Mouse (Mus musculus) ES-Bruce4 (cell line): Measurements from ENCODE around the gene Rarres1. TPM values are rescaled to one million over a fixed set of nuclear protein-coding genes. Genes with fewer than 3 reads are reported as not detected.

Experiments
- H3K27ac ChIP-seq: 2 replicates; pipeline ENCODE4 v1.5.1; 2012; ENCODE audit warnings: low read length, inconsistent platforms; ENCODE audit not compliant: insufficient read depth
- H3K27me3 ChIP-seq: 2 replicates; pipeline ENCODE4 v1.6.1; 2012; ENCODE audit warnings: mild to moderate bottlenecking, low read length, inconsistent platforms; ENCODE audit not compliant: control insufficient read depth, poor library complexity, insufficient read depth, severe bottlenecking
- H3K36me3 ChIP-seq: 2 replicates; pipeline ENCODE4 v1.6.1; 2012; ENCODE audit warnings: inconsistent platforms, mild to moderate bottlenecking, low read length, moderate library complexity; ENCODE audit not compliant: control insufficient read depth, poor library complexity, insufficient read depth, severe bottlenecking
- H3K4me1 ChIP-seq: one replicate; pipeline ENCODE4 v1.8.1; 2011; ENCODE audit warnings: low read length; ENCODE audit not compliant: control insufficient read depth, insufficient read depth
- H3K4me3 ChIP-seq: 2 replicates; pipeline ENCODE4 v1.5.1; 2011; ENCODE audit warnings: low read depth, mild to moderate bottlenecking, low read length
- H3K9ac ChIP-seq: 2 replicates; pipeline ENCODE4 v1.6.1; 2012; ENCODE audit warnings: low read depth, mild to moderate bottlenecking, inconsistent platforms; ENCODE audit not compliant: poor library complexity, severe bottlenecking
- H3K9me3 ChIP-seq: replicated peaks from 2 replicates; pipeline ENCODE4 v1.6.1; 2012; ENCODE audit warnings: mild to moderate bottlenecking, low read length, inconsistent platforms; ENCODE audit not compliant: control insufficient read depth, poor library complexity, insufficient read depth, severe bottlenecking
- CTCF ChIP-seq: IDR thresholded peaks from one replicate; pipeline ENCODE4 v1.8.1; 2011; ENCODE audit warnings: low read depth, low read length
- EP300 ChIP-seq: IDR thresholded peaks from 2 replicates; pipeline ENCODE4 v1.6.1; 2011; ENCODE audit warnings: low read depth, low read length; ENCODE audit not compliant: insufficient read depth
- POLR2A ChIP-seq: IDR thresholded peaks from one replicate; pipeline ENCODE4 v1.8.1; 2011; ENCODE audit warnings: low read length; ENCODE audit not compliant: insufficient read depth
- polyA plus RNA-seq: library from polyadenylated mRNA; stranded (reverse); fragments of >200 nt; gene quantifications from 2 replicates; pipeline ENCODE4 v1.2.4, GENCODE M21; 2011; ENCODE audit warnings: low read depth; ENCODE audit not compliant: missing spikeins, insufficient read depth, insufficient read length

Gene Rarres1
- polyA plus RNA-seq, 1 experiment, result not detected

GRCm38 (mm10) chr3:67459881-67460280 lies 55.4 kb downstream of the Rarres1 start:
- H3K36me3 ChIP-seq, result peaks cover 26% of the 10 kb centered on the region

GRCm38 (mm10) chr3:67450601-67451210 lies 64.6 kb downstream of the Rarres1 start:
- no peak overlapping the region for H3K9ac ChIP-seq
- H3K36me3 ChIP-seq, result peaks cover 28% of the 10 kb centered on the region
- H3K9me3 ChIP-seq, result no peaks in the 10 kb centered on the region
- no peak for TF ChIP-seq EP300
- no peak for TF ChIP-seq CTCF
- no peak for TF ChIP-seq POLR2A
- H3K4me3 ChIP-seq, result no peak overlapping the region
- H3K27me3 ChIP-seq, result no peaks in the 10 kb centered on the region
- H3K27ac ChIP-seq, result no peak overlapping the region
- no peaks in the 10 kb centered on the region for H3K4me1 ChIP-seq

More at GRCm38 (mm10) chr3:67459881-67460280, 55.4 kb downstream of the Rarres1 start:
- no peaks in the 10 kb centered on the region for H3K9me3 ChIP-seq
- TF ChIP-seq EP300, result no peak
- TF ChIP-seq POLR2A, result no peak
- TF ChIP-seq CTCF, result no peak
- H3K4me1 ChIP-seq, result no peaks in the 10 kb centered on the region
- H3K4me3 ChIP-seq, result no peak overlapping the region
- no peaks in the 10 kb centered on the region for H3K27me3 ChIP-seq
- no peak overlapping the region for H3K9ac ChIP-seq
- H3K27ac ChIP-seq, result no peak overlapping the region

- H3K9ac ChIP-seq, result no peak overlapping the region
- no peaks in the 10 kb centered on the region for H3K4me1 ChIP-seq
- no peak overlapping the region for H3K4me3 ChIP-seq
- H3K36me3 ChIP-seq, result peaks cover 28% of the 10 kb centered on the region
- no peak for TF ChIP-seq POLR2A
- H3K27me3 ChIP-seq, result no peaks in the 10 kb centered on the region
- H3K27ac ChIP-seq, result no peak overlapping the region
- H3K9me3 ChIP-seq, result no peaks in the 10 kb centered on the region
These were observed 65.7 kb downstream of the Rarres1 start for GRCm38 (mm10) chr3:67449660-67450059.

- Histone ChIP-seq H3K36me3 (peaks cover 28% of the 10 kb centered on the region), H3K4me1 (no peaks in the 10 kb centered on the region), H3K9me3 (peaks cover 15% of the 10 kb centered on the region), H3K9ac (no peak overlapping the region), H3K27me3 (no peaks in the 10 kb centered on the region), H3K4me3 (no peak overlapping the region), H3K27ac (no peak overlapping the region)
- TF ChIP-seq POLR2A (no peak), CTCF (peak; percentile 68), EP300 (no peak)
These were observed 68.2 kb downstream of the Rarres1 start for GRCm38 (mm10) chr3:67447143-67447542.

GRCm38 (mm10) chr3:67434011-67434410 lies 81.3 kb downstream of the Rarres1 start:
- H3K27ac ChIP-seq, result no peak overlapping the region
- no peak overlapping the region for H3K9ac ChIP-seq
- no peaks in the 10 kb centered on the region for H3K27me3 ChIP-seq
- no peaks in the 10 kb centered on the region for H3K9me3 ChIP-seq
- no peaks in the 10 kb centered on the region for H3K4me1 ChIP-seq
- no peak overlapping the region for H3K4me3 ChIP-seq
- TF ChIP-seq POLR2A, result no peak
- TF ChIP-seq EP300, result no peak
- TF ChIP-seq CTCF, result no peak
- peaks cover 26% of the 10 kb centered on the region for H3K36me3 ChIP-seq

GRCm38 (mm10) chr3:67429999-67430380 lies 85.3 kb downstream of the Rarres1 start, which contains the start of gene Gfm1:
Gene Gfm1 (plus strand): TSS chr3:67430096.
- no peak within 1 kb of the TSS for H3K27ac ChIP-seq
- peak within 1 kb of the TSS; percentile 77 for H3K9ac ChIP-seq
- H3K36me3 ChIP-seq, result peaks cover 15% of the 10 kb centered on the region
- no peaks in the 10 kb centered on the region for H3K27me3 ChIP-seq
- H3K9me3 ChIP-seq, result peaks cover 6% of the 10 kb centered on the region
- H3K4me1 ChIP-seq, result no peaks in the 10 kb centered on the region
- TF ChIP-seq CTCF (peak; percentile 93), POLR2A (no peak), EP300 (peak; percentile 70; the same call in 1 of the 2 replicates)
- peak within 1 kb of the TSS; percentile 92 for H3K4me3 ChIP-seq
